Mouse (Mus musculus): ENCODE results near the gene Fyb. TPM values are rescaled to one million over a fixed set of nuclear protein-coding genes. Genes with fewer than 3 reads are reported as not detected.

Gene Fyb
- 8.3 and 12.4 TPM in 2 replicates for polyA plus RNA-seq (2015; fragmentation: Nextera tagmentation; extraction: Ambion mirVana)

DNA sequence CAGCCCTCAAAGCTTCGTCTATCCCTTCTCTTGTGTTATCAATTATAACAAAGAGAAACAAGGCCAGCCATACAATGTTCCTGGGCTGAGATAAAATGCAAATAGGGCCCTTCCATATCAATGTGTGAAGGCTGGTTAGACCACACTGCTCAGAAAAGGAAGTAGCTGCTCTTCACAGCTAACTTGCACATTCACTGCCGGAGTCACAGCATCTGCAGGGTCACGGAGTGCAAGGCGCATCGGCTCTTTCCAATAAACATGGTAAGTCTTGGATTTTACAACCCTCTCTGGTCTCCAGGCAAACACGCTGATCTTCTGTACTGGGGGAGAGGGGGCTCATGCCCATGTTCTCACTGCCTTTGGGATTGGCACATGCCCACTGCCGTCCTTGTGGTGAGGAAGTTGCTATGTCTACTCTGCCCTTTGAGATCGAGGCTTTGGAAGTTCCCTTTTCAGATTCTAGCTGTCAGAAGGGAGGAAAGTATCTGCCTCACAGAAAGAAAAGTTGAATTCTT, at the start of gene Fyb:
Gene Fyb, plus strand, starts transcription at position 201 of the 515 bp plus-strand sequence.

DNA sequence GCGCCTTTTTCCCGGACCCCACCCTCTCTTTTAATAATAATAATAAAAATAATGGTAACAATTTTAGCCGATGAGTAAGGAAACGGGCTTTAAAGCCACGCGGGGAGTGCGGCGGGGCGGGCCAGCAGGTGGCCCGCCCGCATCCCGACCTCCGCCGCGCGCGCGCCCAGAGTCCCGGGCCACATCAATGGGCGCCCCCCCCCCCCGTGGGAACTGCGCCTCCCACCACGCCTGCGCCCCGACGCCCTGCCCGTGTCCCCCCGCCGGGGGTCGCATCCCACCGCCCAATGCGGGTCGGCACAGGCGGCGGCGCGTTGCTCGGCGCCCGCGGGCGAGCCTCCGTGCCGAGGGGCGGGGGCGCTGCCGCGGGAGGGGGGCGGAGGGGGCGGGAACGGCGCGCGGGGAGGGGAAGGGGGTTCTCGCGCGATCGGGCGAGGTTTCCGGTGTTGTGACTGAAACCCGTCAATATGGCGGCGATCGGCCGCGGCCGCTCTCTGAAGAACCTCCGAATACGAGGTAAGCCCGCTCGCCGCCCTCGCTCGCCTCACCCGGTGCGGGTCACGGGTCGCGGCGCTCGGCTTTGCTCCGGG, 185.4 kb downstream of the Fyb start, which contains the start of gene Rictor:
Gene Rictor, plus strand, starts transcription at position 444 of the 590 bp plus-strand sequence.

Other genes starting within 250 kb of the Fyb start
- gene Dab2, start 223.1 kb upstream of the Fyb start, polyA plus RNA-seq (2015; fragmentation: Nextera tagmentation; extraction: Ambion mirVana): 29.3 and 43.0 TPM in 2 replicates
- gene C9, start 77.5 kb upstream of the Fyb start, polyA plus RNA-seq (2015; fragmentation: Nextera tagmentation; extraction: Ambion mirVana): not detected in 2 replicates
- gene Rictor, start 185.5 kb downstream of the Fyb start, polyA plus RNA-seq (2015; fragmentation: Nextera tagmentation; extraction: Ambion mirVana): 15.8 and 16.0 TPM in 2 replicates

All from skeletal muscle tissue, postnatal 0 days (tissue).